Mouse (Mus musculus) thymus, adult 2 months (tissue): ENCODE measurements around the gene Alpi. TPM values are rescaled to one million over a fixed set of nuclear protein-coding genes. Genes with fewer than 3 reads are reported as not detected.

Experiments
- DNase-seq: peaks from one replicate; pipeline ENCODE4 v3.0.0; 2021
- H3K27ac ChIP-seq: fragments of 200-500 bp; 2 replicates; pipeline ENCODE4 v1.5.1; 2012; ENCODE audit warnings: low read length, control low read depth; ENCODE audit not compliant: control insufficient read depth, insufficient read depth
- H3K27me3 ChIP-seq: fragments of 200-500 bp; 2 replicates; pipeline ENCODE4 v1.6.1; 2012; ENCODE audit warnings: mild to moderate bottlenecking, low read length, moderate library complexity, mixed read lengths; ENCODE audit not compliant: control insufficient read depth, insufficient read depth
- H3K36me3 ChIP-seq: fragments of 200-500 bp; 2 replicates; pipeline ENCODE4 v1.6.1; 2012; ENCODE audit warnings: mild to moderate bottlenecking, low read length, moderate library complexity; ENCODE audit not compliant: control insufficient read depth, insufficient read depth
- H3K4me1 ChIP-seq: fragments of 200-500 bp; replicated peaks from 2 replicates; pipeline ENCODE4 v1.6.1; 2012; ENCODE audit warnings: low read length; ENCODE audit not compliant: control insufficient read depth, insufficient read depth
- H3K4me3 ChIP-seq: fragments of 200-500 bp; 2 replicates; pipeline ENCODE4 v1.5.1; 2012; ENCODE audit warnings: mild to moderate bottlenecking, low read length, control low read depth, moderate library complexity; ENCODE audit not compliant: control insufficient read depth, insufficient read depth
- CTCF ChIP-seq: fragments of 200-500 bp; IDR thresholded peaks from 2 replicates; pipeline ENCODE4 v1.5.1; 2012; ENCODE audit warnings: mild to moderate bottlenecking, control low read depth, low read length, moderate library complexity, borderline replicate concordance; ENCODE audit not compliant: control insufficient read depth, poor library complexity, insufficient read depth; ENCODE audit errors: extremely low read depth
- POLR2A ChIP-seq: fragments of 200-500 bp; IDR thresholded peaks from 2 replicates; pipeline ENCODE4 v1.6.1; 2012; ENCODE audit warnings: mild to moderate bottlenecking, low read length, control low read depth, moderate library complexity; ENCODE audit not compliant: control insufficient read depth, poor library complexity, insufficient read depth; ENCODE audit errors: extremely low read depth
- WGBS: fragments of 180-500 bp; shearing (Covaris S2); methylation state at CpG from one replicate; pipeline ENCODE4 v1.1.7; 2018; 5-methylcytosine and 5-hydroxymethylcytosine counted together
- polyA plus RNA-seq: library from polyadenylated mRNA; depleted of rRNA; stranded (reverse); fragments of >200 nt; gene quantifications from 2 replicates; pipeline ENCODE4 v1.2.3, GENCODE M21; 2012

Alpi gene
- polyA plus RNA-seq, 1 experiment = 0.63 TPM

GRCm38 (mm10) chr1:87124673-87125072, 23.3 kb upstream of the Alpi start, which contains the start of gene Akp3:
Gene Akp3 (plus strand): TSS chr1:87124973.
- Histone ChIP-seq H3K4me1 (no peaks in the 10 kb centered on the region), H3K4me3 (no peak within 1 kb of the TSS), H3K27me3 (peaks cover 3% of the 10 kb centered on the region; the same call in 1 of the 2 replicates), H3K27ac (no peak within 1 kb of the TSS), H3K36me3 (no peaks in the 10 kb centered on the region)
- 92% methylated on average over 6 of the region's 6 CpGs for WGBS
- DNase-seq = no peak
- TF ChIP-seq CTCF (no peak), POLR2A (no peak)

DNA sequence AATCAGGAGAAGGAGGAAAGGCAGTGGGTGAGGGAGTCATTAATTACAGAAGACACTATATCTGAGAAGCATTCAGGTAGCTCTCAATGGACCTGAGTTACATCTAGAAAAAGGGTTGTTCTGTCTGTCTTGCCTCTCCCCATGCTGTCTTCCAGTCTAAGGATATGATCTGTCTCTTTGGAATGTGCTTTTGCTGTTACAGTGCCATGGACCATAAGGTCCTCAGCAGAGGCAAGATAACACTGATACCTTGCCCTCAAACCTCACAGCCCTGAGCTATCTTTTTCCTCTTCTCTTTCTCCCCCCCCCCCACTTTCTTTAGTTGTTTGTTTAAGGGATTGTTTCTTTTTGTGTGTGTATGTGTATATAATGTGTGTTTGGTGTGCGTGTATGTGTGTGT, 13.4 kb upstream of the Alpi start:
- no peaks in the 10 kb centered on the region for H3K36me3 ChIP-seq
- no peak for DNase-seq
- no peaks in the 10 kb centered on the region for H3K4me1 ChIP-seq
- no peak overlapping the region for H3K27ac ChIP-seq
- H3K4me3 ChIP-seq = no peak overlapping the region
- H3K27me3 ChIP-seq = no peaks in the 10 kb centered on the region
- TF ChIP-seq CTCF = no peak
- WGBS = 100% methylated on average over 1 of the region's 1 CpGs

GRCm38 (mm10) chr1:87111719-87112354, 10.4 kb upstream of the Alpi start:
- H3K4me1 ChIP-seq = no peaks in the 10 kb centered on the region
- no peaks in the 10 kb centered on the region for H3K36me3 ChIP-seq
- no peaks in the 10 kb centered on the region for H3K27me3 ChIP-seq
- no peak for DNase-seq
- 62% methylated on average over 9 of the region's 9 CpGs for WGBS
- H3K4me3 ChIP-seq = no peak overlapping the region
- H3K27ac ChIP-seq = no peak overlapping the region
- TF ChIP-seq CTCF = no peak
- TF ChIP-seq POLR2A = no peak

- WGBS = 91% methylated on average over 4 of the region's 4 CpGs
- H3K4me1 ChIP-seq = no peaks in the 10 kb centered on the region
- TF ChIP-seq POLR2A = no peak
- TF ChIP-seq CTCF = no peak
Observed at GRCm38 (mm10) chr1:87108564-87108963, 7.2 kb upstream of the Alpi start.

GRCm38 (mm10) chr1:87106536-87106935, 5.1 kb upstream of the Alpi start:
- H3K4me1 ChIP-seq = no peaks in the 10 kb centered on the region
- H3K27me3 ChIP-seq = no peaks in the 10 kb centered on the region
- 85% methylated on average over 8 of the region's 8 CpGs for WGBS
- no peak for TF ChIP-seq CTCF
- TF ChIP-seq POLR2A = no peak
- no peak for DNase-seq
- H3K36me3 ChIP-seq = no peaks in the 10 kb centered on the region
- no peak overlapping the region for H3K27ac ChIP-seq
- H3K4me3 ChIP-seq = no peak overlapping the region

More at GRCm38 (mm10) chr1:87108564-87108963, 7.2 kb upstream of the Alpi start:
- no peak for DNase-seq
- H3K27me3 ChIP-seq = no peaks in the 10 kb centered on the region
- H3K27ac ChIP-seq = no peak overlapping the region
- no peak overlapping the region for H3K4me3 ChIP-seq
- no peaks in the 10 kb centered on the region for H3K36me3 ChIP-seq

- WGBS = 85% methylated on average over 1 of the region's 1 CpGs
- no peak for DNase-seq
- Histone ChIP-seq H3K4me3 (no peak overlapping the region), H3K27me3 (no peaks in the 10 kb centered on the region), H3K27ac (no peak overlapping the region), H3K36me3 (no peaks in the 10 kb centered on the region), H3K4me1 (no peaks in the 10 kb centered on the region)
- TF ChIP-seq CTCF = no peak
- no peak for TF ChIP-seq POLR2A
Observed at GRCm38 (mm10) chr1:87103936-87104335, 2.5 kb upstream of the Alpi start.

DNA sequence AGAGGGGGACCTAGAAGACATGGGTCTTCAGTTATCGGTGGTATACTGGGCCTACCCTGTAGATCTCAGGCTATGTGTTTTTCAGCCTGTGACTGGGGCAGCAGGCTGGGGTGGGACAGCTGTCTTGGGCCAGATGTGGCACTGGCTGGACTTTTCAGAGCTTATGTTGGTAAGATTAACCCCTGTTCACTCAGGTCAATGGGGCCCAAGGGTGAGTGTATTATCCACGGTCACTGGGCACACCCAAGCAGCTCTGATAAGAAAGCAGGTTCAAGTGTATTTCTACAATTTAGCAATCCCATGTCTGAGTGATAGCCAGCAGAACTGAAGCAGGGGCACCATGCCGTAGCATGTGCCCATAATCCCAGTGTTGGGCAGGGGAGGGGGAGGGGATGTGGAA, 708 bp upstream of the Alpi start:
- DNase-seq = no peak
- Histone ChIP-seq H3K27me3 (no peaks in the 10 kb centered on the region), H3K4me3 (no peak overlapping the region), H3K36me3 (no peaks in the 10 kb centered on the region), H3K27ac (no peak overlapping the region), H3K4me1 (peaks cover 2% of the 10 kb centered on the region; the same call in 1 of the 2 replicates)
- 98% methylated on average over 3 of the region's 3 CpGs for WGBS
- TF ChIP-seq CTCF (no peak), POLR2A (no peak)
